Mouse (Mus musculus) kidney, adult 2 months (tissue): Measurements from ENCODE around the gene Kcnj11.

ENCODE experiments used
- CTCF ChIP-seq: fragments of 200-500 bp; conservative IDR thresholded peaks from 2 replicates; pipeline ENCODE4 v1.5.1; 2011; ENCODE audit warnings: low read depth, mild to moderate bottlenecking, control low read depth, low read length, moderate library complexity, mixed read lengths; ENCODE audit not compliant: insufficient read depth, insufficient read length
- POLR2A ChIP-seq: fragments of 200-500 bp; IDR thresholded peaks from one replicate; pipeline ENCODE4 v1.6.1; 2011; ENCODE audit warnings: low read depth, low read length, control low read depth

- no peak for TF ChIP-seq CTCF
- no peak for TF ChIP-seq POLR2A
Measured at GRCm38 (mm10) chr7:46111938-46112337, 11.4 kb upstream of the Kcnj11 start.
